Mouse (Mus musculus) hindbrain, embryonic 16.5 days (tissue): ENCODE measurements around the gene Irf4. TPM values are rescaled to one million over a fixed set of nuclear protein-coding genes. Genes with fewer than 3 reads are reported as not detected.

Experiments used
- ATAC-seq: fragments of 200-750 bp; cut with Nextera tagmentation; 2 replicates; pipeline ENCODE4 v1.8.0; 2017; ENCODE audit warnings: moderate TSS enrichment, moderate library complexity
- H3K27ac ChIP-seq: fragments of 300-500 bp; sonication (generic); 2 replicates; pipeline ENCODE4 v1.5.1; 2014; ENCODE audit warnings: low read depth, mild to moderate bottlenecking, control low read depth, low read length, moderate library complexity
- H3K27me3 ChIP-seq: fragments of 300-500 bp; sonication (generic); replicated peaks from 2 replicates; pipeline ENCODE4 v1.6.1; 2014; ENCODE audit warnings: low read length; ENCODE audit not compliant: control insufficient read depth, insufficient read depth
- H3K36me3 ChIP-seq: fragments of 300-500 bp; sonication (generic); 2 replicates; pipeline ENCODE4 v1.6.1; 2014; ENCODE audit warnings: mild to moderate bottlenecking, low read length, moderate library complexity, mixed read lengths; ENCODE audit not compliant: control insufficient read depth, insufficient read depth
- H3K4me1 ChIP-seq: fragments of 300-500 bp; sonication (generic); 2 replicates; pipeline ENCODE4 v1.6.1; 2014; ENCODE audit warnings: low read depth, low read length; ENCODE audit not compliant: control insufficient read depth, insufficient read depth
- H3K4me2 ChIP-seq: fragments of 300-500 bp; sonication (generic); 2 replicates; pipeline ENCODE4 v1.6.1; 2014; ENCODE audit warnings: mild to moderate bottlenecking, low read length, control low read depth, moderate library complexity
- H3K4me3 ChIP-seq: fragments of 300-500 bp; sonication (generic); 2 replicates; pipeline ENCODE4 v1.5.1; 2014; ENCODE audit warnings: mild to moderate bottlenecking, low read length, control low read depth, moderate library complexity
- H3K9ac ChIP-seq: fragments of 300-500 bp; sonication (generic); 2 replicates; pipeline ENCODE4 v1.6.1; 2014; ENCODE audit warnings: low read depth, mild to moderate bottlenecking, control low read depth, low read length, moderate library complexity
- H3K9me3 ChIP-seq: fragments of 300-500 bp; sonication (generic); 2 replicates; pipeline ENCODE4 v1.6.1; 2014; ENCODE audit warnings: mild to moderate bottlenecking, low read length, moderate library complexity; ENCODE audit not compliant: control insufficient read depth
- WGBS: fragments of 180-500 bp; shearing (Covaris S2); extraction: QIAGEN DNeasy Blood & Tissue Kit; methylation state at CpG from one replicate; pipeline ENCODE4 v1.1.7; 2014; 5-methylcytosine and 5-hydroxymethylcytosine counted together
- polyA plus RNA-seq: library from polyadenylated mRNA; unstranded; fragments of >200 nt; fragmentation: Nextera tagmentation; extraction: Ambion mirVana; gene quantifications from 2 replicates; pipeline ENCODE4 v1.2.1, GENCODE M21; 2015

The Irf4 gene
- polyA plus RNA-seq: 0.06 and 0.20 TPM in 2 replicates

DNA sequence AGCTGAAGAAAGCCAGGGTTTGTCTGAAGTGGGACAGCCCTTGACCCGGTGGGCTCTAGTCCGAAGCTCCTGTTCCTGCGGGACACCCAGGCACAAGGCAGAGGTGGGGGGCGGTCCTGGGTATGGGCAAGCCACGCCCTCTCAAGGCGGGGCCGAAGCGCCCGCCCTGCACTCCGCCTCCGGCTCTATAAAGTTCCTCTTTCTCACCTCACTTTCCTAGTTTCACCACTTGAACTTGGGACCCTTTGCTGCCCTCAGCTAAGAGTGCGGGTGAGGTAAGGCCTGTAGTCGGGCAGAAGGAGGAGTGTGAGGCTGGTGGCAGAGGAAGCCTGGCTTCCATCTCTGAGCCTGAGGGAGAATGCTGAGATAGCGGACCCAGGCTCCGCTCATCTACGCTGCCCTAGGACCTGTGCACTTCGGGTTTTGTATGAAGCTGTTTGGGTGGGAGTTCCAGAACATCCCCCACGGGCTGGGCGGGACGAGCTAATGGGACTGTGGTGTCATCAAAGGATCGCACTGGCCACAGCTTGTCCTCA lies at the start of gene Irf4:
TSS of gene Irf4 (plus strand) at position 206 of the 536 bp plus-strand sequence.
- Histone ChIP-seq H3K9me3 (no peaks in the 10 kb centered on the region), H3K27me3 (peaks cover 40% of the 10 kb centered on the region), H3K9ac (0 out of 2 replicates have a peak within 1 kb of the TSS, but pooled peaks have one; percentile 20), H3K4me3 (peak within 1 kb of the TSS; percentile 44), H3K36me3 (no peaks in the 10 kb centered on the region), H3K27ac (no peak within 1 kb of the TSS), H3K4me2 (peak within 1 kb of the TSS; percentile 85), H3K4me1 (peaks cover 19% of the 10 kb centered on the region)
- 1% methylated on average over 21 of the region's 21 CpGs for WGBS
- peak; percentile 82 for ATAC-seq

DNA sequence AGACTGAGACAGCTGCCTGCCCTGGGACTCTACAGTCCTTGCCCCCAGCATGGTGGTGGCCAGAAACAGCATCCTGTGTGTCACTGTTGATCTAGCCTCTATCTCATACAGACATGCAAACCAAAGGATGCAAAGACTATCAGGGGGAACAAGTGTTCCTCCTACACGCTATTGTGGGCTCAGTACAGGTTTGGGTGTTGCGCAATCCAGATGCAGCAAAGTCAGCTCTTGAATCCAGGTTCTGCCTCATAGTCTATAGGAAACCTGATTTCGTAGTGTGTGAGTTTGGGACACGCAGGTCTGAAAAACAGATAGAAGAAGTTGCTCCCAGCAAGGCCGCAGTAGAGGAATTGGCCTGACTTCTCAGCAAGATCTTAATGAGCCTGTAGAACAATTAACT lies 46.3 kb upstream of the Irf4 start:
- Histone ChIP-seq H3K4me1 (no peaks in the 10 kb centered on the region), H3K4me2 (no peak overlapping the region), H3K27ac (no peak overlapping the region), H3K27me3 (no peaks in the 10 kb centered on the region), H3K4me3 (no peak overlapping the region), H3K9ac (no peak overlapping the region), H3K9me3 (no peaks in the 10 kb centered on the region), H3K36me3 (peaks cover 5% of the 10 kb centered on the region; the same call in 1 of the 2 replicates)
- no peak for ATAC-seq
- 94% methylated on average over 5 of the region's 5 CpGs for WGBS

DNA sequence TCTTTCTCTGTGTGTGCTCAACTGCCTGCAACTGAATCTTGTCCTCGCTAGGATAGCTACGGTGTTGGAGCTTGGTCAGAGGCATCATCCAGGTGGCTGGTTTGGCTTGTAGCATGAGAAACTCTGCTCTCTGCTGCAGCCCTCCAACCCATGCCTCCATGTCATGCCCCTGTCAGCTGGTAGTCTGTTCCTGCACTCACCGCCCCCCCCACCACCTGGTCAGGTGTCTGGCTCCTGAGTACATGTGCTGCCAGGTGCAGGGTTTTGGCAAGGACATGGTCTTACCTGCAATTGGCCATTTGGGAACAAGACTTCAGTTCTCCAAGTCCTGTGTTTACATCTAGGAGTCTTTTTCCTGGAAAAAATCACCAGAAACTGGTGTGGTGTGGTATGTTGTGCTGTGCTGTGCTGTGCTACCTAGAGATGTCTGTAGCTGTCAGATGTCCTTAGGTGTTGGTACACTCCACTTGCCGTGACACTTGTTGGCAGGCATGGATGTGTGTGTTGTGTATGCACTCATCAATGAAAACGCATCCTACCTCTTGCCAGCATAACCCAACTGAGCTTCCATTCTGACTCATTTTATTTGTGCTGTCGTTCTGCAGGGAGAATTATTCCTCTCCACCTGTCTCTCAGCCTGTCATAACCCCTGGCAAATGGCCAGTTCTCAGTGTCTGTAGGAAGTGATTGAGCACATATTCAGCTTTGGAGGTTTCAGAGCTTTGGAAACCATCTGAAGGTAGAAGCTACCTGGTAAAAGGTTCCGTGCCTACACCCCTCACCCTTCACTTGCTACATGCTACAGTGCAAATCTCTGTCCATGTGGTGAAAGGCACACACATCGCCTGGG lies 44.6 kb upstream of the Irf4 start:
- Histone ChIP-seq H3K9ac (no peak overlapping the region), H3K27ac (no peak overlapping the region), H3K9me3 (no peaks in the 10 kb centered on the region), H3K4me2 (no peak overlapping the region), H3K36me3 (peaks cover 8% of the 10 kb centered on the region), H3K4me1 (no peaks in the 10 kb centered on the region), H3K4me3 (no peak overlapping the region), H3K27me3 (no peaks in the 10 kb centered on the region)
- 79% methylated on average over 8 of the region's 8 CpGs for WGBS
- ATAC-seq: peak; percentile 63; the same call in 1 of the 2 replicates

DNA sequence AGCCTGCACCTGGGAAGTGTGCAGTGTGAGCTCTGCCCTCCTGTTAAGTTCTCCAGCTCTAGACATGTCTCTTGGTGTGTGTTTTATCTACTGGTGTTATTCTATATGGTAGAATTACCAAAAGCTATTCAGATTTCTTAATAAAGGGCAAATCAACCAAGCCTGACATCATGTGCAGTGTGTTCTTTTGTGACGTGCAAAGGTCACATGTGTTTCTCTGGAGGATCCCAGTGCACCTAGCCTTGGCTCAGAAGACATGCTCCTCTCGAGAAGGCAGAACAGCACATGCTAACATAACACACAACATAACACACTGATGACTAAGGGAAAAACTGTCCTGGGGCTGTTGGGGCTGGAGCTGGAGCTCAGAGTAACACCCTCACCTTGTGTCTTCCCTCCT lies 38.0 kb upstream of the Irf4 start:
- 79% methylated on average over 2 of the region's 2 CpGs for WGBS
- Histone ChIP-seq H3K27ac (no peak overlapping the region), H3K9me3 (no peaks in the 10 kb centered on the region), H3K36me3 (peaks cover 5% of the 10 kb centered on the region), H3K9ac (no peak overlapping the region), H3K4me1 (no peaks in the 10 kb centered on the region), H3K4me2 (no peak overlapping the region), H3K4me3 (no peak overlapping the region), H3K27me3 (no peaks in the 10 kb centered on the region)
- no peak for ATAC-seq

DNA sequence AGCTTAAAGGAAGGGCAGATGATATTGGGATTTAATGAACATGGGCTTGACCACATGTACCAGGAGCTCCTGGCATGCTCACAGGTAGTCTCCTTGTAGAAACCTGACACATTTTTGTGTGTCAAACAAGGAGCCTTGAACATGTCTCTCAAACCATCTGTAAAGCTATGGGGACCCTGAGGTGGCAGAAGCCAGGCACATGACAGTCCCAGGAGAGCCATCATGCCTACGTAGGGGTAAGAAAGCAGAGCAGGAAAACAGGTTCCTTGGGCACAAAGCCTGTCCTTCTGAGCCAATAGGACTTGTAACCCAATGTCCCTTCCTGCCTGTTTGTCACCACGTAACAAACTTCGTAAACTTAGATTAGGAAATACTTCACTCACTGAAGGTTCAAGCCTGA lies 37.3 kb upstream of the Irf4 start:
- H3K36me3 ChIP-seq: peaks cover 3% of the 10 kb centered on the region; the same call in 1 of the 2 replicates
- H3K4me2 ChIP-seq: no peak overlapping the region
- H3K27ac ChIP-seq: no peak overlapping the region
- H3K4me3 ChIP-seq: no peak overlapping the region
- 96% methylated on average over 3 of the region's 3 CpGs for WGBS
- H3K9me3 ChIP-seq: no peaks in the 10 kb centered on the region
- no peaks in the 10 kb centered on the region for H3K27me3 ChIP-seq
- no peak overlapping the region for H3K9ac ChIP-seq
- no peak for ATAC-seq
- H3K4me1 ChIP-seq: no peaks in the 10 kb centered on the region

DNA sequence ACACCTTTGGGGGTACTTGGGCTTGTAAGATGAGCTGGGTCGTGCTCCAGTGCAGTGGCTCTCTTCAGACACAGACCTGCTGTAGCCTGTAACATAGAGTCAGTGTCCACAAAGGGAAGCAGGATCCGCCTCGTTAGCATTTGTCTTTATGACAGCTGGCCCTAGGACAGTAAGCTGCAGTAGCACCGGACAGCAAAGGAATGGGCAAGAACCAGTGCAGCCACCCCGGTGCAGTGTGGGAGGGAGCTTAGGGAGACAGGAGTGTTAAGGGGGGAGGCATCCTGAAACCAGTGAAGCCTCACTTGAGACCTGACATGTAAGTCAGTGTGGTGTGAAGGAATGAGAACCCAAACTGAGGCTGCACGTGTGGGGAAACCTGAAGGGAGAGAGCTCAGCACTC lies 36.7 kb upstream of the Irf4 start:
- Histone ChIP-seq H3K9me3 (no peaks in the 10 kb centered on the region), H3K36me3 (peaks cover 3% of the 10 kb centered on the region; the same call in 1 of the 2 replicates), H3K27ac (no peak overlapping the region), H3K4me3 (no peak overlapping the region), H3K4me1 (no peaks in the 10 kb centered on the region), H3K4me2 (no peak overlapping the region), H3K27me3 (no peaks in the 10 kb centered on the region), H3K9ac (no peak overlapping the region)
- peak; percentile 16; the same call in 1 of the 2 replicates for ATAC-seq
- 77% methylated on average over 6 of the region's 6 CpGs for WGBS

DNA sequence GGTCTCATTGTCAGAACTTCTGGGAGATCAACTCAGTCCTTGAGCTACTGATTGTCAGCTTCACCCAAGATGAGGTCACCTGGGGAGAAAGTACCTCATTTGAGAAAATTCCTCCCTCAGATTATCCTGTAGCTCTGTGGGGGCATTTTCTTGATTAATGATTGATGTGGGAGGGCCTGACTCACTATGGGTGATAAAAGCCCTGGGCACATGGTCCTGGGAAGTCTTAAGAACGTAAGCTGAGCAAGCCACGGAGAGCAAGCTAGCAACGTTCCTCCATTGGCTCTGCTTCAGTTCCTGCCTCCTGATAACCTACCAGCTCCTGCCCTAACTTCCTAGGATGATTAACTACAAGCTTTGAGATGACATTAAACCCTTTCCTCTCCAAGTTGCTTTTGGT lies 35.4 kb upstream of the Irf4 start:
- no peaks in the 10 kb centered on the region for H3K9me3 ChIP-seq
- no peak overlapping the region for H3K27ac ChIP-seq
- H3K9ac ChIP-seq: no peak overlapping the region
- no peaks in the 10 kb centered on the region for H3K4me1 ChIP-seq
- H3K27me3 ChIP-seq: no peaks in the 10 kb centered on the region
- no peaks in the 10 kb centered on the region for H3K36me3 ChIP-seq
- 83% methylated on average over 3 of the region's 3 CpGs for WGBS
- ATAC-seq: no peak
- H3K4me2 ChIP-seq: no peak overlapping the region
- no peak overlapping the region for H3K4me3 ChIP-seq

DNA sequence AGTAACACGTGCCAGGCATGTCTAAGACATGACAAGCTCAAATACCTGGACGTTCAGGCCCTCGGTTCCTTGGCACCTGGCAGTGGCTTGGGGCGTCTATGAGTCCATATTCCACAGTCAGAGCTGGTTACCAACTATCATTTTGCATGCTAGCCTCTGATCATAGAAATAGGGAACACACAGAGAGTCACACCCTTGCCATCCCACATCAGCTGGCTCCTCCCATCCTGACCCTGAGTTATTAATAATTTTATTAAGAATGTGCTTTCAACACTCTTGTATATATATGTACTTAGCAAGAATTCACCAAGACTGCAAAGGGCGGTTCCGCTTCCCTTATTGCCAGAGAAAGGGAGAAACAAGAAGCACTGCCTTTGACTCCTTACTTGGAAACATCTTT lies 34.5 kb upstream of the Irf4 start:
- H3K27ac ChIP-seq: no peak overlapping the region
- no peak overlapping the region for H3K9ac ChIP-seq
- WGBS: 93% methylated on average over 6 of the region's 6 CpGs
- H3K4me1 ChIP-seq: no peaks in the 10 kb centered on the region
- no peak for ATAC-seq
- no peak overlapping the region for H3K4me2 ChIP-seq
- H3K36me3 ChIP-seq: no peaks in the 10 kb centered on the region
- H3K27me3 ChIP-seq: no peaks in the 10 kb centered on the region
- no peaks in the 10 kb centered on the region for H3K9me3 ChIP-seq
- no peak overlapping the region for H3K4me3 ChIP-seq

DNA sequence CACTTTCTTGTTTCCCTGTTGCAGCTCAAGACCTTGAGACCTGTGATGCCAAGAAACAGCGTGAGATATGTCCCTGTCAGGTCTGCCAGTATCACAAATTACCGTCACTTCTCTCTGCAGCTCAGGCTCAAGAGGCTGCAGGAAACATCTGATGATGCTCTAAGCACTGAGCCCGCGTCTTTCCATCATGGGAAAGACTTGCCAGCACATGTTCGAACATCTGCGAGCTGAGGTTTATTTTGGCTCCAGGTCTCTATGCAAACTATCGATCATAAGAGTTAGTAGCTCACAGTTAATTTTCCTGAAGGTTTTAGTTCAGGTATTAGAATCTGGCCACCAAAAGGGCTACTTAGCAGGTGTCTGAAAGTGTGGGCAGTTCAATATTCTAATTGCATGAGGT lies 34.0 kb upstream of the Irf4 start:
- Histone ChIP-seq H3K36me3 (no peaks in the 10 kb centered on the region), H3K4me3 (no peak overlapping the region), H3K27me3 (no peaks in the 10 kb centered on the region), H3K9ac (no peak overlapping the region), H3K9me3 (no peaks in the 10 kb centered on the region), H3K27ac (no peak overlapping the region), H3K4me1 (no peaks in the 10 kb centered on the region), H3K4me2 (no peak overlapping the region)
- 82% methylated on average over 7 of the region's 7 CpGs for WGBS
- no peak for ATAC-seq
